Mouse (Mus musculus): ENCODE results near the gene Wdr72.

DNA sequence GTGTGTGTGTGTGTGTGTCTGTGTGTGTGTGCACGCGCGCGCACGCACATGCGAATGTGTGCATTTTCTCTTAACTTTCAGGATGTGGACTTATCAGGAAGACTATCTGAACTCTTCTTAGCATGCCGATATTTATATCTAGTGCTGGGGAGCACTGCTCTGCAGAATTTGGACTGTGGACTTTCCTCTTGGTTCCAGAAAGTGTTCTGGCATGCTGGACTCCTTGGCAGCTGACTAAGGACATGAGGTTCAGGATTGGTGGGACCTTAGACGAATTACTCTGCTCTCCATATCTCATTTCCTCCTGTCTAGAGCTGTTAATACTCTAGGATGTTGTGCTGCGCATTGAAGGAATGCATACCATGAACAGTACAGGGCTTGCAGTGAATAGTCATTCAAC is 2.4 kb downstream of the Wdr72 start:
- no peak for TF ChIP-seq POLR2A (IDR thresholded peaks at IDR 0.05; ENCODE audit: borderline replicate concordance, insufficient read depth, low read length)
- no peak for TF ChIP-seq CTCF (IDR thresholded peaks at IDR 0.05; ENCODE audit: borderline replicate concordance, insufficient read depth, low read depth, low read length)
